Mouse (Mus musculus) hindbrain, embryonic 14.5 days (tissue): ENCODE data around the gene Pctp. TPM values are rescaled to one million over a fixed set of nuclear protein-coding genes. Genes with fewer than 3 reads are reported as not detected.

Experiments used
- ATAC-seq: fragments of 200-750 bp; cut with Nextera tagmentation; 2 replicates; pipeline ENCODE4 v1.8.0; 2017; ENCODE audit warnings: moderate number of reproducible peaks, mild to moderate bottlenecking, moderate TSS enrichment, moderate library complexity; ENCODE audit not compliant: low FRiP score
- DNase-seq: peaks from one replicate; pipeline ENCODE4 v3.0.0-alpha.2; 2015; ENCODE audit warnings: low spot score
- H3K27ac ChIP-seq: fragments of 300-500 bp; sonication (generic); 2 replicates; pipeline ENCODE4 v1.5.1; 2014; ENCODE audit warnings: mild to moderate bottlenecking, moderate library complexity
- H3K27me3 ChIP-seq: fragments of 300-500 bp; sonication (generic); 2 replicates; pipeline ENCODE4 v1.6.1; 2014; ENCODE audit warnings: mild to moderate bottlenecking, low read length, mixed read lengths; ENCODE audit not compliant: control insufficient read depth, insufficient read depth
- H3K36me3 ChIP-seq: fragments of 300-500 bp; sonication (generic); replicated peaks from 2 replicates; pipeline ENCODE4 v1.6.1; 2014; ENCODE audit not compliant: control insufficient read depth, insufficient read depth
- H3K4me1 ChIP-seq: fragments of 300-500 bp; sonication (generic); replicated peaks from 2 replicates; pipeline ENCODE4 v1.6.1; 2014; ENCODE audit warnings: antibody characterized with exemption, low read length, mixed read lengths; ENCODE audit not compliant: control insufficient read depth, insufficient read depth
- H3K4me2 ChIP-seq: fragments of 300-500 bp; sonication (generic); replicated peaks from 2 replicates; pipeline ENCODE4 v1.6.1; 2014; ENCODE audit warnings: mild to moderate bottlenecking, moderate library complexity
- H3K4me3 ChIP-seq: fragments of 300-500 bp; sonication (generic); replicated peaks from 2 replicates; pipeline ENCODE4 v1.5.1; 2014; ENCODE audit warnings: mild to moderate bottlenecking, low read length
- H3K9ac ChIP-seq: fragments of 300-500 bp; sonication (generic); 2 replicates; pipeline ENCODE4 v1.6.1; 2014
- H3K9me3 ChIP-seq: fragments of 300-500 bp; sonication (generic); 2 replicates; pipeline ENCODE4 v1.6.1; 2016; ENCODE audit warnings: low read length; ENCODE audit not compliant: control insufficient read depth
- whole genome bisulfite sequencing: fragments of 180-500 bp; shearing (Covaris S2); extraction: QIAGEN DNeasy Blood & Tissue Kit; methylation state at CpG from one replicate; pipeline ENCODE4 v1.1.7; 2014; 5-methylcytosine and 5-hydroxymethylcytosine counted together
- polyA plus RNA-seq: library from polyadenylated mRNA; unstranded; fragments of >200 nt; fragmentation: Nextera tagmentation; extraction: Ambion mirVana; gene quantifications from 2 replicates; pipeline ENCODE4 v1.2.1, GENCODE M21; 2014

Pctp gene
- polyA plus RNA-seq: 0.73 and 1.6 TPM in 2 replicates

GRCm38 (mm10) chr11:90002231-90002986, at the start of gene Pctp:
Pctp (minus strand) TSS chr11:90002894.
- Histone ChIP-seq H3K4me2 (peak within 1 kb of the TSS; percentile 72), H3K4me1 (peaks cover 7% of the 10 kb centered on the region; the same call in 1 of the 2 replicates), H3K36me3 (no peaks in the 10 kb centered on the region), H3K9me3 (no peaks in the 10 kb centered on the region), H3K27me3 (no peaks in the 10 kb centered on the region), H3K9ac (peak within 1 kb of the TSS; percentile 50), H3K27ac (no peak within 1 kb of the TSS), H3K4me3 (peak within 1 kb of the TSS; percentile 39)
- peak; percentile 43 for DNase-seq
- WGBS: 15% methylated on average over 35 of the region's 35 CpGs
- peak; percentile 77 for ATAC-seq

GRCm38 (mm10) chr11:90050016-90050415, 47.3 kb upstream of the Pctp start:
- no peak for ATAC-seq
- WGBS: 88% methylated on average over 7 of the region's 7 CpGs
- no peaks in the 10 kb centered on the region for H3K9me3 ChIP-seq
- no peaks in the 10 kb centered on the region for H3K4me1 ChIP-seq
- H3K27ac ChIP-seq: no peak overlapping the region
- H3K36me3 ChIP-seq: no peaks in the 10 kb centered on the region
- DNase-seq: no peak
- no peak overlapping the region for H3K4me3 ChIP-seq
- no peaks in the 10 kb centered on the region for H3K27me3 ChIP-seq
- H3K9ac ChIP-seq: no peak overlapping the region
- no peak overlapping the region for H3K4me2 ChIP-seq

- 93% methylated on average over 9 of the region's 9 CpGs for WGBS
- Histone ChIP-seq H3K27ac (no peak overlapping the region), H3K36me3 (no peaks in the 10 kb centered on the region), H3K9ac (no peak overlapping the region), H3K27me3 (no peaks in the 10 kb centered on the region), H3K4me1 (no peaks in the 10 kb centered on the region), H3K9me3 (no peaks in the 10 kb centered on the region), H3K4me3 (no peak overlapping the region), H3K4me2 (no peak overlapping the region)
- ATAC-seq (no peak), DNase-seq (no peak)
Observed at GRCm38 (mm10) chr11:90047271-90047670, 44.6 kb upstream of the Pctp start.

GRCm38 (mm10) chr11:90046211-90046610, 43.5 kb upstream of the Pctp start:
- no peaks in the 10 kb centered on the region for H3K27me3 ChIP-seq
- no peaks in the 10 kb centered on the region for H3K4me1 ChIP-seq
- DNase-seq: no peak
- H3K36me3 ChIP-seq: no peaks in the 10 kb centered on the region
- H3K27ac ChIP-seq: no peak overlapping the region
- WGBS: 43% methylated on average over 7 of the region's 7 CpGs
- no peak for ATAC-seq
- no peak overlapping the region for H3K4me2 ChIP-seq
- no peak overlapping the region for H3K4me3 ChIP-seq
- H3K9me3 ChIP-seq: no peaks in the 10 kb centered on the region
- H3K9ac ChIP-seq: no peak overlapping the region

GRCm38 (mm10) chr11:90044459-90044858, 41.8 kb upstream of the Pctp start:
- WGBS: 93% methylated on average over 4 of the region's 4 CpGs
- no peak overlapping the region for H3K4me2 ChIP-seq
- no peak overlapping the region for H3K27ac ChIP-seq
- H3K4me1 ChIP-seq: no peaks in the 10 kb centered on the region
- DNase-seq (no peak), ATAC-seq (no peak)
- H3K27me3 ChIP-seq: no peaks in the 10 kb centered on the region
- H3K9me3 ChIP-seq: no peaks in the 10 kb centered on the region
- no peak overlapping the region for H3K9ac ChIP-seq
- H3K4me3 ChIP-seq: no peak overlapping the region
- no peaks in the 10 kb centered on the region for H3K36me3 ChIP-seq

- 22% methylated on average over 5 of the region's 5 CpGs for WGBS
- H3K36me3 ChIP-seq: no peaks in the 10 kb centered on the region; the same call in 1 of the 2 replicates
- H3K4me2 ChIP-seq: no peak overlapping the region
- no peak overlapping the region for H3K27ac ChIP-seq
- 0 out of 2 replicates have a peak, but pooled peaks cover 5% of the 10 kb centered on the region for H3K4me1 ChIP-seq
- H3K9ac ChIP-seq: no peak overlapping the region
- no peak overlapping the region for H3K4me3 ChIP-seq
- no peaks in the 10 kb centered on the region for H3K9me3 ChIP-seq
- DNase-seq (peak; percentile 61), ATAC-seq (no peak)
- no peaks in the 10 kb centered on the region for H3K27me3 ChIP-seq
Observed at GRCm38 (mm10) chr11:90038022-90038421, 35.3 kb upstream of the Pctp start.

- WGBS: 86% methylated on average over 4 of the region's 4 CpGs
- H3K9me3 ChIP-seq: no peaks in the 10 kb centered on the region
- H3K9ac ChIP-seq: no peak overlapping the region
- ATAC-seq (no peak), DNase-seq (no peak)
- H3K4me2 ChIP-seq: no peak overlapping the region
- no peaks in the 10 kb centered on the region; the same call in 1 of the 2 replicates for H3K36me3 ChIP-seq
- H3K27ac ChIP-seq: no peak overlapping the region
- H3K4me3 ChIP-seq: no peak overlapping the region
- 0 out of 2 replicates have a peak, but pooled peaks cover 9% of the 10 kb centered on the region for H3K4me1 ChIP-seq
- H3K27me3 ChIP-seq: peaks cover 10% of the 10 kb centered on the region
Observed at GRCm38 (mm10) chr11:90036416-90036815, 33.7 kb upstream of the Pctp start.

- no peak overlapping the region for H3K4me3 ChIP-seq
- WGBS: 89% methylated on average over 14 of the region's 14 CpGs
- ATAC-seq (no peak), DNase-seq (no peak)
- no peak overlapping the region for H3K27ac ChIP-seq
- H3K4me2 ChIP-seq: no peak overlapping the region
- no peak overlapping the region for H3K9ac ChIP-seq
- H3K36me3 ChIP-seq: no peaks in the 10 kb centered on the region; the same call in 1 of the 2 replicates
- H3K4me1 ChIP-seq: peaks cover 9% of the 10 kb centered on the region; the same call in 1 of the 2 replicates
- peaks cover 15% of the 10 kb centered on the region for H3K27me3 ChIP-seq
- no peaks in the 10 kb centered on the region for H3K9me3 ChIP-seq
Observed at GRCm38 (mm10) chr11:90035532-90035931, 32.8 kb upstream of the Pctp start.

- H3K36me3 ChIP-seq: no peaks in the 10 kb centered on the region; the same call in 1 of the 2 replicates
- no peak overlapping the region for H3K4me3 ChIP-seq
- no peak overlapping the region for H3K4me2 ChIP-seq
- 81% methylated on average over 12 of the region's 12 CpGs for WGBS
- H3K9ac ChIP-seq: no peak overlapping the region
- H3K27ac ChIP-seq: no peak overlapping the region
- ATAC-seq (no peak), DNase-seq (no peak)
- H3K4me1 ChIP-seq: peaks cover 9% of the 10 kb centered on the region; the same call in 1 of the 2 replicates
- no peaks in the 10 kb centered on the region for H3K9me3 ChIP-seq
- peaks cover 15% of the 10 kb centered on the region for H3K27me3 ChIP-seq
Observed at GRCm38 (mm10) chr11:90034646-90035045, 32.0 kb upstream of the Pctp start.
